Mouse (Mus musculus): ENCODE measurements around the gene 8030411F24Rik.
"Not testable (repeated sequence)": the region's sequence is repeated elsewhere in the genome, so short reads cannot be mapped to it uniquely, and the experiment has no call there.

The 8030411F24Rik gene

GRCm38 (mm10) chr2:148781709-148782108, at the start of gene 8030411F24Rik:
TSS of gene 8030411F24Rik (plus strand) at chr2:148782009.
- in situ Hi-C loops (cut with MboI, MseI), result no loop called here

- in situ Hi-C loops (cut with MboI, MseI), result no loop called here
Measured at GRCm38 (mm10) chr2:148732327-148733000, 49.3 kb upstream of the 8030411F24Rik start, which contains the start of gene Napb. TSS of gene Napb (minus strand) at chr2:148732467.

GRCm38 (mm10) chr2:148743001-148743400, 38.8 kb upstream of the 8030411F24Rik start:
- in situ Hi-C loops (cut with MboI, MseI), result no loop called here

GRCm38 (mm10) chr2:148743846-148744407, 37.9 kb upstream of the 8030411F24Rik start:
- in situ Hi-C loops (cut with MboI, MseI), result no loop called here

GRCm38 (mm10) chr2:148750058-148750457, 31.8 kb upstream of the 8030411F24Rik start, which contains the start of gene Cstl1:
TSS of gene Cstl1 (plus strand) at chr2:148750358.
- in situ Hi-C loops (cut with MboI, MseI), result loop anchor here (5.0 kb wide), 1 partner anchor 152 kb away; no protein-coding TSS in a partner anchor

DNA sequence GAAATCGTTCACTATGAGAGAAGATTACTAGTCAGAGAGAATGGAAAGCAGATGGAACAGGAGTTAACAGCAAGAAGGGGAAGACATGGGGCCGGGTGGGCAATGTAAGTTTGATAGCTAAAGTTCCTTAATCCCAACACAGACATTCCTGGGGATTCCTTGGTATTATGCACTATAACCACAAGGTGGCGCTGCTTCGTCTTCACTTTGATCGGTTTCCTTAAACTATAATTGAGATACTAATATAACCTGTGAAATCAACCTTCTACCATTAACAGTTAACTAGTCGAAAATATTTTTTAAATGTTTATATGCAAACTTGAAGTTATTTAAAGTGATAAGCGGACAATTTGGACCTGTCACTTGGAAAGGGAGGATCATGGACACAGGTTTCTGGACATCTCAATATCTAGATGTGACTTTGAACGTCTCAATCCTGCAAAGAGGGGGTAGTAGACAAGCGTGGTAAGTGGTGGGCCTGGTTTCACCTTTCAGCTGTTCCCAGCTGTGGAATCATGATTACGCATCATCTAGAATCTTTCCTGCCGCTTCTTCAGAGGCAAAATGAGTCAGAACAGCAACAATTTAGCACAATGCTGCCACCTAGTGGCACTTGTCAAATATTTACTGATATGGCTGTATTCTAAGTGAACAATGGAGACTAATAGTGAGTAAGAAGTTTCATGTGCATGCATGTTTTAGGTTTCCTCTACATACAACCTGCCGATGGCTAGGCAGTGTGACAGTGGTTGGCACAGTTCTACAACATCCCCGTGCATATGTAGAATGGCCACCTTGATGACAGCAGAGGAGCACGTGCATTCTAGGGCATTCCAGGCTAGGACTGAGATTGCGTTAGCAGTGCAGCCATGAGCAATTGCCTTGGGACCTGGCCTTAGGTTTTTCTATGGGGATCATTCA, 29.7 kb upstream of the 8030411F24Rik start:
- in situ Hi-C loops (cut with MboI, MseI), result loop anchor here (5.0 kb wide), 1 partner anchor 150 kb away; no protein-coding TSS in a partner anchor

- in situ Hi-C loops (cut with MboI, MseI), result loop anchor here (5.0 kb wide), 1 partner anchor 148 kb away; no protein-coding TSS in a partner anchor
Measured at GRCm38 (mm10) chr2:148754310-148754846, 27.4 kb upstream of the 8030411F24Rik start.

DNA sequence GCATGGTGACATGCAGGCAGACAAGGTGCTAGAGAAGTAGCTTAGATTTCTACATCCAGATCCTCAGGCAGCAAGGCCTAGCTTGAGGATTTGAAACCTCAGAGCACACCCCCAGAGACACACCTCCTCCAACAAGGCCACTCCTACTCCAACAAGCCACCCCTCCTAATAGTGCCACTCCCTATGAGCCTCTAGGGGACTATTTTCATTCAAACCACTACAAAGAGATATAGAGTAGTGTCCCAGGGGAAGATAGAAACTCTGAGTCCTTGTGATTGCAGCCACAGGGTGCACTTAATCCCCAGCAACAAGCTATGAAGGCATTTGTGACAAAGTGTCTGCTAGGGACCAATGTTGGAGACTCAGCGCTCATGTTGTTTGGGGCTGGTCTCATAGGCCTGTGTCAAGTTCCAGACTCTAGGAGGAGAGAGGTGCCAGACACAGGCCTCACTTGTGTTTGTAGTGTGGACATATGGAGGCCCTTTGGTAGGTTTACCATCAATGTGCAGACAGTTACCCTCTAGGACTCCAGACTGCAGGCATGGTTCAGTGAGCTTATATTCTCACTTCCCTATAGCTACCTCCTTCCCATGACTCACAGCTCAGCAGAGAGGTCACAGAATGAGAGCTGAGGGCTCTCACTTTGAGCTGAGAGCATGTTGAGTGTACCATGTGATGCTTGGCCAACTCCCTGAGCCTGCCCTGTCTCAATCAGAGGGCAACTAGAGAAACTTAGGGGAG, 18.0 kb upstream of the 8030411F24Rik start:
- in situ Hi-C loops (cut with MboI, MseI), result no loop called here

GRCm38 (mm10) chr2:148771397-148771796, 10.4 kb upstream of the 8030411F24Rik start, which contains the start of gene Cst11:
TSS of gene Cst11 (minus strand) at chr2:148771497.
- in situ Hi-C loops (cut with MboI, MseI), result not testable (repeated sequence)

DNA sequence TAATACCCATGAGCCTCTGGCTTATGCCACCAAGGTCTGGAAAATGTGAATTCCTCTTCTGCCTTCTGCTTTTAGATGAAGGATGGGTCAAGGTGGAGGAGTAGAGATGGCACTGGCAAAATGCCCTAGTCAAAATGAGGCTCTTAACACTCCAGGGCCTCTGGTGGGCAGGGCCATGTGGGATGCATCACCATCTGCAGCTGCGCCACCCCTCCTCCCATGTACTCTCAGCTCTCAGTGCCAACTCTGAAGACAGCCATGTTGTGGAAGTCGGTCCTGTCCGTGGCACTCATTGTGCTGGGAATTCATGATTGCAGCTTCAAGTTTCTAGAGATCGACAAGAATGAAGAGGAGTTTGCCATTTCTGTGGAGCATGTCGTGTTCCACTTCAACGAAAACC, 7.3 kb downstream of the 8030411F24Rik start, which contains the start of gene Cst12:
Gene Cst12 (plus strand): TSS at position 220 of the 400 bp plus-strand sequence.
- in situ Hi-C loops (cut with MboI, MseI), result no loop called here

- in situ Hi-C loops (cut with MboI, MseI), result no loop called here
Measured at GRCm38 (mm10) chr2:148798485-148798884, 16.7 kb downstream of the 8030411F24Rik start, which contains the start of gene Cst8. TSS of gene Cst8 (plus strand) at chr2:148798785.

- in situ Hi-C loops (cut with MboI, MseI), result no loop called here
Measured at GRCm38 (mm10) chr2:148801491-148801921, 19.7 kb downstream of the 8030411F24Rik start.

GRCm38 (mm10) chr2:148806696-148807095, 24.9 kb downstream of the 8030411F24Rik start:
- in situ Hi-C loops (cut with MboI, MseI), result no loop called here

DNA sequence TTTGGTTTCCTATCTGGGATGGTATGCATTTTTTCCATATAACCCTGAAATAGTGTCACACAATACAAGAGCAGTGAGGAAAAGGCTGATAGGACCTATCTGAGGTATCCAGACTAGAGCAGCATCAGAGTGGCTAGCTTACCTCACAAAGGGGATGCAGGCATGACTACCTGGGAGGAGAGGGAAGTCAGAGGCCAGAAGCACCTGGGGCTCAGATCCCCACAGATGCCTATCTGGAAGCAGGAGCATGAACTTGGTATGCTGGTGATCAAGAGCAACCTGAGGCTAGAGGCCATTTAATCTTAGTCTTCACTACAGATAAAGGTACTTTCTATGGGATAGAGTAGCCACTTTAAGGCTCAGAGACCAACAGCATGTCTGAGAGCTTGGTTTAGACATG, 38.1 kb downstream of the 8030411F24Rik start, which contains the start of gene Cst13:
Gene Cst13 (plus strand): TSS at position 173 of the 400 bp plus-strand sequence.
- in situ Hi-C loops (cut with MboI, MseI), result no loop called here

- in situ Hi-C loops (cut with MboI, MseI), result no loop called here
Measured at GRCm38 (mm10) chr2:148825986-148826385, 44.2 kb downstream of the 8030411F24Rik start.

GRCm38 (mm10) chr2:148834912-148835311, 53.1 kb downstream of the 8030411F24Rik start, which contains the start of gene Cst9:
TSS of gene Cst9 (plus strand) at chr2:148835147.
- in situ Hi-C loops (cut with MboI, MseI), result no loop called here
